Mouse (Mus musculus): Measurements from ENCODE around the gene Larp4.

Larp4 gene

GRCm38 (mm10) chr15:100057698-100058097 is 87.8 kb downstream of the Larp4 start:
- no peak for DNase-seq (ENCODE audit: low read depth, low spot score)

GRCm38 (mm10) chr15:100058143-100058542 is 88.3 kb downstream of the Larp4 start:
- no peak for DNase-seq (ENCODE audit: low read depth, low spot score)

- no peak for DNase-seq (ENCODE audit: low read depth, low spot score)
These were observed 89.0 kb downstream of the Larp4 start for GRCm38 (mm10) chr15:100058912-100059311.

GRCm38 (mm10) chr15:100059626-100060311 is 89.9 kb downstream of the Larp4 start:
- peak; percentile 69 for DNase-seq (ENCODE audit: low read depth, low spot score)

GRCm38 (mm10) chr15:100060513-100061140 is 90.8 kb downstream of the Larp4 start:
- no peak for DNase-seq (ENCODE audit: low read depth, low spot score)

- DNase-seq (ENCODE audit: low read depth, low spot score) = no peak
These were observed 91.5 kb downstream of the Larp4 start for GRCm38 (mm10) chr15:100061377-100061776.

GRCm38 (mm10) chr15:100063229-100063773 is 93.4 kb downstream of the Larp4 start:
- peak; percentile 41 for DNase-seq (ENCODE audit: low read depth, low spot score)

Measured in R1 (cell line).